Mouse (Mus musculus) myocyte (in vitro differentiated cells): ENCODE measurements at regions not wholly inside any gene's neighbourhood (a gene's known extent, or its start where the extent isn't known, plus 50 kb on each side); places are given as distances from the start of the nearest gene placed in this dataset.
A peak's percentile ranks its signal among the peaks of the same experiment; 100 is the strongest.

ENCODE experiments used
- MYOG ChIP-seq, 3 experiments: IDR thresholded peaks; one replicate each; pipeline ENCODE4 v1.6.1; 2011; ENCODE audit warnings: control low read depth in 2 of 3, low read depth in 2 of 3, mild to moderate bottlenecking in 2 of 3; ENCODE audit not compliant: insufficient read length in 2 of 3, control insufficient read depth in 1 of 3, insufficient read depth in 1 of 3
- POLR2A ChIP-seq: IDR thresholded peaks from one replicate; pipeline ENCODE4 v1.6.1; 2011; ENCODE audit warnings: low read depth, mild to moderate bottlenecking, control low read depth, moderate library complexity; ENCODE audit not compliant: insufficient read length
- POLR2AphosphoS2 ChIP-seq: IDR thresholded peaks from one replicate; pipeline ENCODE4 v1.6.1; 2011; ENCODE audit warnings: low read depth, control low read depth; ENCODE audit not compliant: insufficient read length
- REST ChIP-seq: IDR thresholded peaks from one replicate; pipeline ENCODE4 v1.6.1; 2011; ENCODE audit warnings: mild to moderate bottlenecking, control low read depth, moderate library complexity; ENCODE audit not compliant: insufficient read depth, insufficient read length
- TCF3 ChIP-seq: IDR thresholded peaks from one replicate; pipeline ENCODE4 v1.6.1; 2011; ENCODE audit warnings: low read depth, control low read depth; ENCODE audit not compliant: insufficient read length
- USF1 ChIP-seq: IDR thresholded peaks from one replicate; pipeline ENCODE4 v1.6.1; 2011; ENCODE audit warnings: low read depth, mild to moderate bottlenecking, control low read depth, moderate library complexity

DNA sequence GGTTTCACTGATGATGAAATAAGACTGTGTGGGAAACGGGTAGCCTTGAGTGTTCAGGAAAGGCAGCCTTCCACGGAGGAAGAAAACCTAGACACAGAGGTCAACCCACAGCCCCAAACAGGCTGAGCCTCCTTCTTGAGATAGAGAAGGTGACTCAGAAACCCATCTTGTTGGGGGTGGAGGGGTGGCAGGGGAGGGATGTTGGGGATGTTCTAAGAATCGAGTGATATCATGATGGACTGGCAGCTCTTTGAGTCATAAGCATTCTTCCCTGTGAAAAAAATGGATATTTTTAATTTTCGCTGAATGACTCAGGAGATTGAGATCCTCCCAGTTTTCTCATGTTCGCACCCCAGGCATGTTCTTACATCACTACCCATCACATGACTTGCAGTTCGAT, 417.5 kb downstream of the Fgf9 start:
- TF ChIP-seq POLR2A (no peak), REST (no peak), POLR2AphosphoS2 (no peak), TCF3 (no peak), MYOG (IDR thresholded peaks at IDR 0.05; ENCODE audit: control insufficient read depth in 1 of 3, insufficient read depth in 1 of 3, insufficient read length in 2 of 3, low read depth in 2 of 3) (no peak), USF1 (peak; percentile 29)
